Mouse (Mus musculus) induced T-regulatory cell, adult 2 months (primary cell): ENCODE measurements around the gene Tmem143.

ENCODE experiments used
- DNase-seq: peaks from one replicate; pipeline ENCODE4 v3.0.0-alpha.2; 2012; ENCODE audit warnings: low read depth

The Tmem143 gene

GRCm38 (mm10) chr7:45887246-45887645 is 9.5 kb upstream of the Tmem143 start:
- no peak for DNase-seq

- DNase-seq, result no peak
Measured at GRCm38 (mm10) chr7:45892651-45893050, 4.1 kb upstream of the Tmem143 start.

GRCm38 (mm10) chr7:45895931-45896516 is 717 bp upstream of the Tmem143 start:
- DNase-seq, result peak; percentile 17

GRCm38 (mm10) chr7:45897258-45897757 is 567 bp downstream of the Tmem143 start:
- DNase-seq, result peak; percentile 71

GRCm38 (mm10) chr7:45898125-45898524 is 1.4 kb downstream of the Tmem143 start:
- peak; percentile 87 for DNase-seq

- DNase-seq, result peak; percentile 61
Measured at GRCm38 (mm10) chr7:45901562-45901961, 4.8 kb downstream of the Tmem143 start.

- peak; percentile 34 for DNase-seq
Measured at GRCm38 (mm10) chr7:45902481-45903002, 5.8 kb downstream of the Tmem143 start.

GRCm38 (mm10) chr7:45906622-45907021 is 9.9 kb downstream of the Tmem143 start:
- DNase-seq, result no peak

GRCm38 (mm10) chr7:45908384-45908783 is 11.6 kb downstream of the Tmem143 start:
- DNase-seq, result no peak

GRCm38 (mm10) chr7:45909145-45909544 is 12.4 kb downstream of the Tmem143 start:
- no peak for DNase-seq

GRCm38 (mm10) chr7:45914067-45914466 is 17.3 kb downstream of the Tmem143 start:
- no peak for DNase-seq

- no peak for DNase-seq
Measured at GRCm38 (mm10) chr7:45915011-45915410, 18.3 kb downstream of the Tmem143 start.

GRCm38 (mm10) chr7:45916056-45917003 is 19.6 kb downstream of the Tmem143 start:
- peak; percentile 94 for DNase-seq

GRCm38 (mm10) chr7:45917004-45917704 is 20.4 kb downstream of the Tmem143 start:
- peak; percentile 42 for DNase-seq

- DNase-seq, result no peak
Measured at GRCm38 (mm10) chr7:45917926-45918325, 21.2 kb downstream of the Tmem143 start.

- peak; percentile 63 for DNase-seq
Measured at GRCm38 (mm10) chr7:45919083-45919671, 22.4 kb downstream of the Tmem143 start.

- DNase-seq, result peak; percentile 53
Measured at GRCm38 (mm10) chr7:45919761-45920160, 23.0 kb downstream of the Tmem143 start.

- DNase-seq, result peak; percentile 69
Measured at GRCm38 (mm10) chr7:45920583-45921241, 24.0 kb downstream of the Tmem143 start.

GRCm38 (mm10) chr7:45921242-45921621 is 24.5 kb downstream of the Tmem143 start, which contains the start of gene Emp3:
TSS of gene Emp3 (minus strand) at chr7:45921404.
- DNase-seq, result peak; percentile 85

- DNase-seq, result no peak
Measured at GRCm38 (mm10) chr7:45921950-45922600, 25.3 kb downstream of the Tmem143 start.
